Mouse (Mus musculus) megakaryocyte, embryonic 14.5 days (primary cell): ENCODE measurements at regions not wholly inside any gene's neighbourhood (a gene's known extent, or its start where the extent isn't known, plus 50 kb on each side); places are given as distances from the start of the nearest gene placed in this dataset.

Experiments
- FLI1 ChIP-seq: IDR thresholded peaks from 2 replicates; pipeline ENCODE4 v1.6.1; 2012; ENCODE audit warnings: low read length, inconsistent platforms, mixed read lengths
- GATA1 ChIP-seq: IDR thresholded peaks from 3 replicates; pipeline ENCODE4 v1.6.1; 2012; ENCODE audit warnings: mixed read lengths, low read length, inconsistent platforms, borderline replicate concordance

DNA sequence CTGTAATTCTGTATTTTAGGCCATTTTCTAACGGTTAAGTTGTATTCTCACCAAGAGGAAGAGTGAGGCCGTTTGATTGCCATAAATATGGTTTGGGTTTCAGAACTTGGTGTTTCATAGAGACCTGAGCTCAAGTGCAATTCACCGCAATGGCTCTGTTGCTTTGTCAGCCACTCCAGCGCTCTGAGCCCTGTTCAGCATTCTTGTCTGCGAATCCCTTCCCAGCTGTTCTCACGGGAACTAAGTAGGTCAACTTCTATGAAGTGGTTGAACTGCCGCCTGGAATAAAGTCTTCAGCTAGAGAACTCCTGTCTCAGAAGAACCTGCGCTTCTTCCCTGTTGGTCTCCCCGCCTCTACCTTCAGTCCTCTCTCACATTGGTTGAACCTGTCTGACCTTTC is 113.1 kb downstream of the Spata19 start:
- TF ChIP-seq FLI1 (no peak), GATA1 (no peak)
